Mouse (Mus musculus) right cerebral cortex, postnatal 36 days (tissue): ENCODE measurements at regions not wholly inside any gene's neighbourhood (a gene's known extent, or its start where the extent isn't known, plus 50 kb on each side); places are given as distances from the start of the nearest gene placed in this dataset.

Experiments
- DNase-seq, 2 experiments: peaks; one replicate each; pipeline ENCODE4 v3.0.0; 2022; ENCODE audit warnings: low spot score in 2 of 2, mixed read lengths in 1 of 2

- DNase-seq = no peak
Measured at GRCm38 (mm10) chr3:42915146-42915545, 1172.7 kb downstream of the D3Ertd751e start.

- DNase-seq = no peak
Measured at GRCm38 (mm10) chr3:42935418-42935817, 1193.0 kb downstream of the D3Ertd751e start.

GRCm38 (mm10) chr3:42977066-42977465 is 1234.7 kb downstream of the D3Ertd751e start:
- no peak for DNase-seq
